11 mouse cellular contexts compared by ENCODE assay signal in the genomic region with DNA sequence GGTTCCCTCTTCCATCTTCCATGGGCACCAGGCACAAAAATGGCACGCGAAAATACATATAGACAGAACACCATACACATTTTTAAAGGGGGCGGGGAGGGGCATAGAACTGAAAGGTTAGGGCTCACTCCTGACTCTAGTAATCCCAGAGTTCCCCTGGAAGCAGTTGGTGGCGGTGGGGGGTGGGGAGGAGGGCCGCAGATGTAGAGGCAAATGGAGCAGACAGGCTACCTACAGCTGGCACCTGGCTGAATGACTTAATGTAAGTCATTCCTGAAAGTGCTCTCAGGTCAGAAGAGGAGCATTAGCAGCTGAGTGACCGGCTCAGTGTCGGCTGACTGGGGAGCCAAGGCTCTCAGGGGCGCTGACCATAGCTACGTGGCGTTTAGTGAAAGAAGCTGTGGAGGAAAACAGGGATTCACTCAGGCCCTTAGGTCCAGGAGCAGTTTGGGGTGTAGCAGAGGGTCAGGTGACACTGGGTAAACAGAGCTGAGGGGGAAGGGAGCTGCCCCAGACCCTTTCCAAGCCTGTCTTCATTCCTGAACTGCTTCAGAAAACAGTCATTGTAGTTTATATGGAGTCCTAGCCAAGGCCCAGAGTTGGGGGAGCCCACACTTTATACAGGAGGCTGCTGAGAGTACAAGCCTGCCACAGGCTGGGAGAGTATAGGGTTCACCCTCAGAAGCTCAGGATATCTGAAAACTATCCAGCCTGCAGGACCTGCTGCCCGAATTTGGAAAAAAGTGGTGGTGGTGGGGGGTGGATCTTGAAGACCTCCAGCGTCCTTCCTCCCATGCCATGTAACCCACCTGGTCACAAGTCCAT. TPM values are rescaled to one million over a fixed set of nuclear protein-coding genes. Genes with fewer than 3 reads are reported as not detected.
DNase-seq lines count a peak whose midpoint lies in the region; ATAC-seq lines count a peak whose summit lies in the region.
"Had no signal": no experiment of that assay in that cellular context is flagged by ENCODE, and none has a peak within 500 bp of the region (broad histone marks: within the 10 kb centered on the region; RNA-seq: fewer than 3 reads in every experiment).

No protein-coding gene starts in this region.

- no peak for ATAC-seq in heart, embryonic 16.5 days (replicated peaks; ENCODE audit: extremely low read depth, insufficient read depth, low FRiP score)
- no peak for ATAC-seq in neural tube, embryonic 12.5 days (ENCODE audit: low FRiP score, low read depth)
- no peak for ATAC-seq in limb, embryonic 11.5 days (ENCODE audit: insufficient number of reproducible peaks, low FRiP score, low TSS enrichment, low read depth)
- no peak for ATAC-seq in activated CD4-positive, CD25-positive, alpha-beta regulatory T cell, adult 4 months

- no peak overlapping the region for H3K9ac ChIP-seq in heart, embryonic 16.5 days (ENCODE audit: low read length)
- no peak overlapping the region for H3K9ac ChIP-seq in neural tube, embryonic 12.5 days
- peak overlapping the region; percentile 53 for H3K9ac ChIP-seq in limb, embryonic 11.5 days (ENCODE audit: low read length)

- 51% methylated on average over 12 of the region's 12 CpGs for WGBS in heart, embryonic 16.5 days
- WGBS in neural tube, embryonic 12.5 days, result 25% methylated on average over 12 of the region's 12 CpGs
- 24% methylated on average over 12 of the region's 12 CpGs for WGBS in limb, embryonic 11.5 days

- H3K4me3 ChIP-seq in heart, embryonic 16.5 days (ENCODE audit: low read length), result no peak overlapping the region
- H3K4me3 ChIP-seq in neural tube, embryonic 12.5 days, result no peak overlapping the region
- peak overlapping the region; percentile 65 for H3K4me3 ChIP-seq in limb, embryonic 11.5 days (ENCODE audit: low read depth, low read length)

- H3K4me2 ChIP-seq in heart, embryonic 16.5 days (ENCODE audit: low read depth, low read length), result peak overlapping the region; percentile 93
- H3K4me2 ChIP-seq in neural tube, embryonic 12.5 days (replicated peaks), result peak overlapping the region; percentile 44; the same call in 1 of the 2 replicates
- peak overlapping the region; percentile 84 for H3K4me2 ChIP-seq in limb, embryonic 11.5 days (ENCODE audit: low read depth, severe bottlenecking)

- H3K9me3 ChIP-seq in heart, embryonic 16.5 days (replicated peaks; ENCODE audit: control insufficient read depth, low read length), result no peaks in the 10 kb centered on the region
- no peaks in the 10 kb centered on the region for H3K9me3 ChIP-seq in neural tube, embryonic 12.5 days
- no peaks in the 10 kb centered on the region for H3K9me3 ChIP-seq in limb, embryonic 11.5 days (ENCODE audit: control insufficient read depth, low read length)

- no peaks in the 10 kb centered on the region for H3K36me3 ChIP-seq in heart, embryonic 16.5 days (ENCODE audit: control insufficient read depth, insufficient read depth)
- no peaks in the 10 kb centered on the region for H3K36me3 ChIP-seq in neural tube, embryonic 12.5 days
- peaks cover 7% of the 10 kb centered on the region; the same call in 1 of the 2 replicates for H3K36me3 ChIP-seq in limb, embryonic 11.5 days (ENCODE audit: control insufficient read depth, insufficient read depth, low read length)

- H3K27ac ChIP-seq in heart, embryonic 16.5 days (ENCODE audit: low read length), result no peak overlapping the region; the same call in 1 of the 2 replicates
- H3K27ac ChIP-seq in neural tube, embryonic 12.5 days, result no peak overlapping the region
- peak overlapping the region; percentile 87 for H3K27ac ChIP-seq in limb, embryonic 11.5 days (replicated peaks; ENCODE audit: low read depth, low read length)

- peaks cover 14% of the 10 kb centered on the region for H3K4me1 ChIP-seq in heart, embryonic 16.5 days (ENCODE audit: control insufficient read depth, insufficient read depth, low read length)
- peaks cover 40% of the 10 kb centered on the region for H3K4me1 ChIP-seq in neural tube, embryonic 12.5 days
- H3K4me1 ChIP-seq in limb, embryonic 11.5 days (ENCODE audit: control insufficient read depth, insufficient read depth, low read length), result peaks cover 38% of the 10 kb centered on the region

- H3K27me3 ChIP-seq in heart, embryonic 16.5 days (ENCODE audit: control insufficient read depth, insufficient read depth, low read length), result peaks cover 11% of the 10 kb centered on the region
- H3K27me3 ChIP-seq in neural tube, embryonic 12.5 days (replicated peaks), result peaks cover 45% of the 10 kb centered on the region
- H3K27me3 ChIP-seq in limb, embryonic 11.5 days (ENCODE audit: control insufficient read depth, insufficient read depth, low read length), result no peaks in the 10 kb centered on the region

- DNase-seq in heart, adult 18-20 months, result no peak
- no peak for DNase-seq in neural tube, embryonic 10.5 days (ENCODE audit: extremely low spot score, low spot score)
- DNase-seq in limb, embryonic 11.5 days (ENCODE audit: low spot score), result no peak
- no peak for DNase-seq in layer of hippocampus, adult 8-10 months (ENCODE audit: low spot score in 2 of 2)
- DNase-seq in cerebellum, postnatal 36 days, result no peak
- DNase-seq: thymus, adult 2 months had no signal

RNA-seq across cellular contexts. Expression of gene Itgb7, which starts 10.9 kb away (rescaled TPM):
- 3.9 and 6.9 TPM in 2 replicates for polyA plus RNA-seq in heart, embryonic 16.5 days (2015; fragmentation: Nextera tagmentation; extraction: Ambion mirVana)
- 1 to 10 TPM; 2.9 to 9.9 TPM for total RNA-seq in heart, adult 18-20 months (2021)
- polyA plus RNA-seq in neural tube, embryonic 12.5 days (2016; fragmentation: Nextera tagmentation; extraction: Ambion mirVana), result 0.29 and 0.79 TPM in 2 replicates
- polyA plus RNA-seq in limb, embryonic 11.5 days (2014; fragmentation: Nextera tagmentation; extraction: Ambion mirVana), result 0.57 and 0.71 TPM in 2 replicates
- polyA plus RNA-seq in activated CD4-positive, CD25-positive, alpha-beta regulatory T cell, adult 4 months (2017; shearing (Covaris generic)), result 100 to 1,000 TPM; 511 to 537 TPM
- 1 to 10 TPM in 3 of 4 experiments, under 1 TPM in 1; 0.97 to 3.3 (median 1.7) TPM for total RNA-seq in layer of hippocampus, adult 8-10 months (2022)

RNA-seq across cellular contexts. Expression of gene Rarg, which starts 14.7 kb away (rescaled TPM):
- polyA plus RNA-seq in heart, embryonic 16.5 days (2015; fragmentation: Nextera tagmentation; extraction: Ambion mirVana), result 8.9 and 11.8 TPM in 2 replicates
- total RNA-seq in heart, adult 18-20 months (2021), result 10 to 100 TPM; 13.5 to 16.7 TPM
- 15.4 and 18.7 TPM in 2 replicates for polyA plus RNA-seq in neural tube, embryonic 12.5 days (2016; fragmentation: Nextera tagmentation; extraction: Ambion mirVana)
- polyA plus RNA-seq in limb, embryonic 11.5 days (2014; fragmentation: Nextera tagmentation; extraction: Ambion mirVana), result 118 and 119 TPM in 2 replicates
- polyA plus RNA-seq in activated CD4-positive, CD25-positive, alpha-beta regulatory T cell, adult 4 months (2017; shearing (Covaris generic)), result 10 to 100 TPM; 16.9 to 24.8 TPM
- total RNA-seq in layer of hippocampus, adult 8-10 months (2022), result 10 to 100 TPM; 14.5 to 20.7 (median 16.5) TPM

RNA-seq across cellular contexts. Expression of gene Gm9918, which starts 27.7 kb away (rescaled TPM):
- 0.11 and 0.12 TPM in 2 replicates for polyA plus RNA-seq in heart, embryonic 16.5 days (2015; fragmentation: Nextera tagmentation; extraction: Ambion mirVana)
- not detected for total RNA-seq in heart, adult 18-20 months (2021)
- 0.09 and 0.23 TPM in 2 replicates for polyA plus RNA-seq in neural tube, embryonic 12.5 days (2016; fragmentation: Nextera tagmentation; extraction: Ambion mirVana)
- 0.88 and 1.1 TPM in 2 replicates for polyA plus RNA-seq in limb, embryonic 11.5 days (2014; fragmentation: Nextera tagmentation; extraction: Ambion mirVana)
- not detected for polyA plus RNA-seq in activated CD4-positive, CD25-positive, alpha-beta regulatory T cell, adult 4 months (2017; shearing (Covaris generic))
- total RNA-seq in layer of hippocampus, adult 8-10 months (2022), result under 1 TPM in 1 of 4 experiments, not detected in 3; 0.16 TPM
- total RNA-seq: adrenal gland, postnatal 14 days; gastrocnemius, postnatal 14 days had no signal

RNA-seq across cellular contexts. Expression of gene Mfsd5, which starts 36.6 kb away (rescaled TPM):
- polyA plus RNA-seq in heart, embryonic 16.5 days (2015; fragmentation: Nextera tagmentation; extraction: Ambion mirVana), result 43.8 and 49.4 TPM in 2 replicates
- total RNA-seq in heart, adult 18-20 months (2021), result 10 to 100 TPM; 18.4 to 18.9 TPM
- 53.2 and 56.4 TPM in 2 replicates for polyA plus RNA-seq in neural tube, embryonic 12.5 days (2016; fragmentation: Nextera tagmentation; extraction: Ambion mirVana)
- 58.5 and 62.8 TPM in 2 replicates for polyA plus RNA-seq in limb, embryonic 11.5 days (2014; fragmentation: Nextera tagmentation; extraction: Ambion mirVana)
- 10 to 100 TPM; 36.7 to 40.7 TPM for polyA plus RNA-seq in activated CD4-positive, CD25-positive, alpha-beta regulatory T cell, adult 4 months (2017; shearing (Covaris generic))
- 10 to 100 TPM; 36.9 to 41.8 (median 38.5) TPM for total RNA-seq in layer of hippocampus, adult 8-10 months (2022)

RNA-seq across cellular contexts. Expression of gene Csad, which starts 38.1 kb away (rescaled TPM):
- polyA plus RNA-seq in heart, embryonic 16.5 days (2015; fragmentation: Nextera tagmentation; extraction: Ambion mirVana), result 38.3 and 43.7 TPM in 2 replicates
- 10 to 100 TPM; 17.0 to 22.6 TPM for total RNA-seq in heart, adult 18-20 months (2021)
- 46.7 and 48.3 TPM in 2 replicates for polyA plus RNA-seq in neural tube, embryonic 12.5 days (2016; fragmentation: Nextera tagmentation; extraction: Ambion mirVana)
- 37.3 and 37.5 TPM in 2 replicates for polyA plus RNA-seq in limb, embryonic 11.5 days (2014; fragmentation: Nextera tagmentation; extraction: Ambion mirVana)
- 1 to 10 TPM; 6.6 to 9.3 TPM for polyA plus RNA-seq in activated CD4-positive, CD25-positive, alpha-beta regulatory T cell, adult 4 months (2017; shearing (Covaris generic))
- total RNA-seq in layer of hippocampus, adult 8-10 months (2022), result 10 to 100 TPM; 32.4 to 41.6 (median 35.8) TPM

Comparison
In these comparisons a context has a peak if more than half of its experiments do, and no peak if none do; other contexts are left out.
1. RNA of gene Itgb7, which starts 10.9 kb away (polyA plus RNA-seq): 511 to 537 TPM in activated CD4-positive, CD25-positive, alpha-beta regulatory T cell, adult 4 months; 3.9 to 6.9 TPM in heart, embryonic 16.5 days, 0.57 to 0.71 TPM in limb, embryonic 11.5 days and 0.29 to 0.79 TPM in neural tube, embryonic 12.5 days; every median in the first group is over 10 times any median in the second.
2. Peak in every context shown above with its lines, with median percentiles within 50 percentile points of each other: H3K4me2 ChIP-seq.